Mouse (Mus musculus) liver, adult 2 months (tissue): ENCODE results near the gene Qrfp.

ENCODE experiments used
- CTCF ChIP-seq: fragments of 200-500 bp; IDR thresholded peaks from 2 replicates; pipeline ENCODE4 v1.5.1; 2011; ENCODE audit warnings: low read depth, low read length, control low read depth
- POLR2A ChIP-seq: fragments of 200-500 bp; IDR thresholded peaks from 2 replicates; pipeline ENCODE4 v1.6.1; 2011; ENCODE audit warnings: low read length, control low read depth; ENCODE audit not compliant: insufficient read depth; ENCODE audit errors: extremely low read depth

DNA sequence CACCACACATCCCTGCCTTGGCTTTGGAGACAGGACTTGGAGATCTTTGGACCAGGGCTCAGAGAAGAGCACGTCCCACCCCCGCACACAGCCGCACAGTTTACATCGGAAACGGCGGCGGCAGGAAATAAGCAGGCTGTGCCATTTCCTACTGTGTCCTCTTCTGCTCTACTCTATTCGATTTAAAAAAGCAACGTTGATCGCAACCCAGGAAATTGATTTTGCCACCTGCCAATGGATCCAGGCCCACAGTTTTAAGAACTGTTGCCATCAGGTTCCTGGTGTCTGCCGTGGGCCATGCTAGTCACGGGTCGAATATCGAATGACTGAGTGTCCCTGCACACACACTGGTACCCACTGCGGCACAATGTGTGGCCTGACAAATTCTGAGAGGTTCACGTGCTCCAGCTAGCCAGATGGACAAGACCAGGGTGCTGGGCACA lies 15.1 kb upstream of the Qrfp start:
- no peak for TF ChIP-seq POLR2A
- no peak for TF ChIP-seq CTCF
